ENCODE assay signal across 8 mouse cellular contexts in the genomic region with DNA sequence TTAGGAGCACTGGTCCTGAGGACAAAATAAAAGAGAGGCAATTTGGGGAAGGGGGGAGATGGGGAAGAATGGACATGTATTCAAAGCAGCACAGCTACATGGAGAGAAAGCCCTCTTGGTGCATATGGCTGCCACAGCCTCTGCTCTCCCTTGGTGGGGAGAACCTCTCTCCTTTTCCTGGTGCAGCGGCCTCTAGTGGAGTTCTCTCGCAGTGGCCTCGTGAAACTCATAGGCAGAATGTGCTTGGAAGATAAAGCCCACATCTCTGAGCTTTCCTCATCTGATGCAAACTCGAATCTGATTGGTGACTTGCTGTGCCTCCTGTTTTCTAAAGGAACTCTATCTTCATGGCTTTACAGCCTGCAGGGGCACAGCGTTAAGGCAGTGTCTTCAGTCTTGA. TPM values are rescaled to one million over a fixed set of nuclear protein-coding genes. Genes with fewer than 3 reads are reported as not detected.
DNase-seq lines count a peak whose midpoint lies in the region; ATAC-seq and TF ChIP-seq lines count a peak whose summit lies in the region.
"Had no signal": no experiment of that assay in that cellular context is flagged by ENCODE, and none has a peak within 500 bp of the region (broad histone marks: within the 10 kb centered on the region; RNA-seq: fewer than 3 reads in every experiment).

No protein-coding gene starts in this region.

- no peaks in the 10 kb centered on the region for H3K27me3 ChIP-seq in liver, postnatal 0 days (ENCODE audit: insufficient read depth, low read length)
- H3K27me3 ChIP-seq: hindbrain, embryonic 15.5 days had no signal

- WGBS in liver, postnatal 0 days (ENCODE audit: insufficient replicate concordance) = under 1% methylated on average over 5 of the region's 5 CpGs

- H3K27ac ChIP-seq in liver, postnatal 0 days (ENCODE audit: low read depth) = no peak overlapping the region
- H3K27ac ChIP-seq: hindbrain, embryonic 15.5 days had no signal

- H3K4me2 ChIP-seq in liver, postnatal 0 days (ENCODE audit: low read depth, low read length) = no peak overlapping the region
- H3K4me2 ChIP-seq: hindbrain, embryonic 15.5 days had no signal

- no peaks in the 10 kb centered on the region for H3K4me1 ChIP-seq in liver, postnatal 0 days (ENCODE audit: insufficient read depth)
- H3K4me1 ChIP-seq: hindbrain, embryonic 15.5 days had no signal

- TF ChIP-seq EP300 in liver, postnatal 0 days (IDR thresholded peaks at IDR 0.05; ENCODE audit: low read depth) = no peak

- DNase-seq in ovary, adult 18-20 months (ENCODE audit: low spot score) = peak; percentile 13
- DNase-seq in ovary, postnatal 10 days (ENCODE audit: low spot score) = no peak
- DNase-seq in adrenal gland, adult 8-10 months = peak; percentile 23
- DNase-seq in kidney, postnatal 4 days = peak; percentile 76 to 77
- peak; percentile 64 for DNase-seq in liver, postnatal 0 days
- DNase-seq in right cerebral cortex, postnatal 25 days = peak; percentile 55

- no peaks in the 10 kb centered on the region for H3K36me3 ChIP-seq in liver, postnatal 0 days (replicated peaks; ENCODE audit: insufficient read depth, low read length)
- H3K36me3 ChIP-seq: hindbrain, embryonic 15.5 days had no signal

- no peak overlapping the region for H3K4me3 ChIP-seq in liver, postnatal 0 days (ENCODE audit: low read depth, low read length)
- H3K4me3 ChIP-seq: hindbrain, embryonic 15.5 days had no signal

- H3K9ac ChIP-seq in liver, postnatal 0 days (replicated peaks) = no peak overlapping the region
- H3K9ac ChIP-seq: hindbrain, embryonic 15.5 days had no signal

- peak; percentile 76 for TF ChIP-seq CTCF in liver, postnatal 0 days (IDR thresholded peaks at IDR 0.05; ENCODE audit: low read depth)

- H3K9me3 ChIP-seq in liver, postnatal 0 days (ENCODE audit: low read length) = no peaks in the 10 kb centered on the region
- H3K9me3 ChIP-seq: hindbrain, embryonic 15.5 days had no signal

- peak; percentile 81 for ATAC-seq in erythroblast, adult 5-6 weeks (replicated peaks; ENCODE audit: low FRiP score, poor library complexity, severe bottlenecking)
- ATAC-seq in liver, postnatal 0 days = peak; percentile 45

RNA-seq across cellular contexts. Expression of gene Rpn2, which starts 19.1 kb away (rescaled TPM):
- total RNA-seq in adrenal gland, adult 8-10 months (2022) = 100 to 1,000 TPM; 315 to 330 (median 326) TPM
- 55.4 and 67.8 TPM in 2 replicates for total RNA-seq in erythroblast, adult 5-6 weeks (2015; ENCODE audit: low replicate concordance)
- total RNA-seq in erythroblast, adult 5-6 weeks (2017; ENCODE audit: low replicate concordance) = 51.6 and 53.3 TPM in 2 replicates
- 74.2 and 86.1 TPM in 2 replicates for polyA plus RNA-seq in liver, postnatal 0 days (2015; fragmentation: Nextera tagmentation; extraction: Ambion mirVana)

RNA-seq across cellular contexts. Expression of gene Mroh8, which starts 19.6 kb away (rescaled TPM):
- under 1 TPM; 0.17 to 0.89 (median 0.31) TPM for total RNA-seq in adrenal gland, adult 8-10 months (2022)
- not detected in 2 replicates for total RNA-seq in erythroblast, adult 5-6 weeks (2015; ENCODE audit: low replicate concordance)
- total RNA-seq in erythroblast, adult 5-6 weeks (2017; ENCODE audit: low replicate concordance) = not detected in 2 replicates
- 0.07 and 0.17 TPM in 2 replicates for polyA plus RNA-seq in liver, postnatal 0 days (2015; fragmentation: Nextera tagmentation; extraction: Ambion mirVana)

RNA-seq across cellular contexts. Expression of gene Rbl1, which starts 55.4 kb away (rescaled TPM):
- total RNA-seq in adrenal gland, adult 8-10 months (2022) = 1 to 10 TPM; 3.6 to 6.1 (median 5.2) TPM
- 31.5 and 34.9 TPM in 2 replicates for total RNA-seq in erythroblast, adult 5-6 weeks (2015; ENCODE audit: low replicate concordance)
- total RNA-seq in erythroblast, adult 5-6 weeks (2017; ENCODE audit: low replicate concordance) = 40.8 and 48.4 TPM in 2 replicates
- 9.1 and 10.0 TPM in 2 replicates for polyA plus RNA-seq in liver, postnatal 0 days (2015; fragmentation: Nextera tagmentation; extraction: Ambion mirVana)

Comparison
In these comparisons a context has a peak if more than half of its experiments do, and no peak if none do; other contexts are left out.
1. RNA of gene Rpn2, which starts 19.1 kb away (total RNA-seq): 315 to 330 TPM in adrenal gland, adult 8-10 months; 51.6 to 67.8 TPM in erythroblast, adult 5-6 weeks; every median in the first group is over 4 times any median in the second.
2. RNA of gene Rbl1, which starts 55.4 kb away (total RNA-seq): 31.5 to 48.4 TPM in erythroblast, adult 5-6 weeks; 3.6 to 6.1 TPM in adrenal gland, adult 8-10 months; every median in the first group is over 4 times any median in the second.